Mouse (Mus musculus) midbrain, embryonic 16.5 days (tissue): ENCODE results near the gene Spata5. TPM values are rescaled to one million over a fixed set of nuclear protein-coding genes. Genes with fewer than 3 reads are reported as not detected.
"Not testable (repeated sequence)": the region's sequence is repeated elsewhere in the genome, so short reads cannot be mapped to it uniquely, and the experiment has no call there.

Experiments
- ATAC-seq: fragments of 200-750 bp; cut with Nextera tagmentation; 2 replicates; pipeline ENCODE4 v1.8.0; 2017; ENCODE audit warnings: moderate TSS enrichment
- H3K27ac ChIP-seq: fragments of 300-500 bp; sonication (generic); 2 replicates; pipeline ENCODE4 v1.5.1; 2014; ENCODE audit warnings: mild to moderate bottlenecking, low read length, mixed read lengths
- H3K27me3 ChIP-seq: fragments of 300-500 bp; sonication (generic); 2 replicates; pipeline ENCODE4 v1.6.1; 2014; ENCODE audit warnings: low read depth, low read length, mixed read lengths; ENCODE audit not compliant: control insufficient read depth, insufficient read depth
- H3K36me3 ChIP-seq: fragments of 300-500 bp; sonication (generic); 2 replicates; pipeline ENCODE4 v1.6.1; 2014; ENCODE audit warnings: mild to moderate bottlenecking, low read length, moderate library complexity, mixed read lengths; ENCODE audit not compliant: control insufficient read depth, insufficient read depth
- H3K4me1 ChIP-seq: fragments of 300-500 bp; sonication (generic); 2 replicates; pipeline ENCODE4 v1.6.1; 2014; ENCODE audit warnings: mild to moderate bottlenecking, low read length, mixed read lengths; ENCODE audit not compliant: control insufficient read depth, insufficient read depth
- H3K4me2 ChIP-seq: fragments of 300-500 bp; sonication (generic); 2 replicates; pipeline ENCODE4 v1.6.1; 2014; ENCODE audit warnings: mild to moderate bottlenecking, low read length, mixed read lengths
- H3K4me3 ChIP-seq: fragments of 300-500 bp; sonication (generic); 2 replicates; pipeline ENCODE4 v1.5.1; 2014; ENCODE audit warnings: low read depth, mild to moderate bottlenecking, low read length, moderate library complexity, mixed read lengths
- H3K9ac ChIP-seq: fragments of 300-500 bp; sonication (generic); 2 replicates; pipeline ENCODE4 v1.6.1; 2014; ENCODE audit warnings: low read depth, low read length, mixed read lengths
- H3K9me3 ChIP-seq: fragments of 300-500 bp; sonication (generic); replicated peaks from 2 replicates; pipeline ENCODE4 v1.6.1; 2014; ENCODE audit warnings: mild to moderate bottlenecking, low read length, mixed read lengths; ENCODE audit not compliant: control insufficient read depth, poor library complexity, severe bottlenecking
- WGBS: fragments of 180-500 bp; shearing (Covaris S2); extraction: QIAGEN DNeasy Blood & Tissue Kit; methylation state at CpG from one replicate; pipeline ENCODE4 v1.1.7; 2014; 5-methylcytosine and 5-hydroxymethylcytosine counted together
- polyA plus RNA-seq: library from polyadenylated mRNA; unstranded; fragments of >200 nt; fragmentation: Nextera tagmentation; extraction: Ambion mirVana; gene quantifications from 2 replicates; pipeline ENCODE4 v1.2.1, GENCODE M21; 2015

Spata5 gene
- polyA plus RNA-seq, 1 experiment from 2014 or later: 30.3 TPM

DNA sequence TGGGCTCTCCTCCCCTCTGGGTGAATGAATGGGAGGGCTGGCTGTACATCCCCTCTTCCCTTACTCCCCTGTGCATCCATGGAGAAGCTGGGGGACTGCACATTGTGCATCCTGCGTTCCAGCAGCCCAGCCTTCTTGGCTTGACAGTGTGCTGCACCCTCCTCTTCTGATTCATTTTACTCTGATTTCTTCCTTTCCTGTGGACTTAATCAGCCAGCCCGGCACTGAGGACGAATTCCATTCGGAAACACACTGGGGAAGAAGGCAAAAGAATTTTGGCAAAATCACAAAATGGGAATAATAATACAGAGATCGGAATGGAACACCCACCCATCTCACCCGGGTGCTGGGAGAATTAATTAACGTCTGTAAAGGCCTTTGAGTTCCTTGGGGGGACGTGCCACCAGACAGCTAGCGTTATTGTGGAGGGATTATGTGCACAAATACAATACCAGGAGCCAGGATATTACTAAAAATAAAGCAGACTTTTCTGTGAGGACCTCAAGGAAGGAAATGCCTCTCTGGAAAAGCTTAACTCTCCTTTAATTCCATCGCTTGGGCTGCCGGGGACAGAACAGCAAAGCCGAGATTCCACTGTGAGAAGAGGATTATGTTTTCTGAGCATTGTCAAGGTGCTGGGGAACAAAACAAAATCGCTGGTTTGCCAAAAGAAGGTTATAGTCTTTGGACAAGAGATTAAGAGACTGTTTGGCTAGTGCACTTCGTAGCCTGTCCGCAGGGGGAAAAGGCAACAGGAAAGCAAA is 166.5 kb downstream of the Spata5 start:
- H3K4me3 ChIP-seq: peak overlapping the region; percentile 22
- ATAC-seq: peak; percentile 81
- H3K4me1 ChIP-seq: peaks cover 16% of the 10 kb centered on the region
- H3K27ac ChIP-seq: peak overlapping the region; percentile 76
- WGBS: under 1% methylated on average over 15 of the region's 15 CpGs
- no peaks in the 10 kb centered on the region for H3K9me3 ChIP-seq
- H3K36me3 ChIP-seq: no peaks in the 10 kb centered on the region
- peak overlapping the region; percentile 57 for H3K4me2 ChIP-seq
- H3K27me3 ChIP-seq: 0 out of 2 replicates have a peak, but pooled peaks cover 2% of the 10 kb centered on the region
- H3K9ac ChIP-seq: peak overlapping the region; percentile 30; the same call in 1 of the 2 replicates

DNA sequence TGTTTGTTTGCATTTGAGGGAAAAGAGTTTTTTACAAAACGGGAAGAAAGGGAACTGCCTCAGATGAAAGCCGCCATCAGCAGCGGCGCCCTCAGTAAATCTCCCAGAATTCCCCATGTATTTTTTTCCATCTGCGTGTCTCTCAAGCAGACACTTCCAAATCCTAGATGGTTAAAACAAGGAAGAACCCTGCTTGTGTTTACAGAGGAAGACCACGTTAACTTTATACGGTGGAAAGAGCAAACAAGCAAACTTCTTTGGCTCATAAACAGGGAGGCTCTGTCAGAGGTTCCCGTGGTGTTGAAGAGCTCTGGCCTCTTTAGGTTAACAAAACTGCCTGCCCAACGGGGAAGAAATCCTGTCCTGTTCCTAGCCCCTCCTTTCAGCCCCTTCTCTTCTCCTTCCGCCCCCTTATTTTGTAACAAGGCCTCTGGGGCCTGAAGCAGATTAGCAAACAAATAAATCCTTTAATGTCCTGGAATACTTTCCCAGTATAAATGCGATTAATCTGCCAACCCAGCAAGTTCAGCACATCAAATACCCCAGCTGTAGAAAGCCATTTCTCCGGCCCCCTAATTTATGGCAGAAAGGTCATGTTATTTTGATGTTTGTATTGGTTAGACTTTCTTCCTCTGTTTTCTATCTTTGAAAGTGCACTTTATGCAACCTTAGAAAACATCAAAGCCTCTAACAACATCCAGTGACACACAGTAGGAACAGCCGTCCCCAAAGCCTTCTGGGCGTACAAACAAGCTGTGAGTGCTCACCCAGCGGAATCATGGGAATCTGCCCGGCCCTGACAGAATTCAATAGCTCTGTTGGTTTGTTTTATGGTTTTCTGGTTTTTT is 167.3 kb downstream of the Spata5 start:
- Histone ChIP-seq H3K4me1 (peaks cover 16% of the 10 kb centered on the region), H3K4me3 (peak overlapping the region; percentile 22), H3K9me3 (no peaks in the 10 kb centered on the region), H3K9ac (peak overlapping the region; percentile 30; the same call in 1 of the 2 replicates), H3K27me3 (0 out of 2 replicates have a peak, but pooled peaks cover 2% of the 10 kb centered on the region), H3K27ac (peak overlapping the region; percentile 76), H3K4me2 (peak overlapping the region; percentile 57), H3K36me3 (no peaks in the 10 kb centered on the region)
- peak; percentile 68 for ATAC-seq
- 10% methylated on average over 16 of the region's 16 CpGs for WGBS

DNA sequence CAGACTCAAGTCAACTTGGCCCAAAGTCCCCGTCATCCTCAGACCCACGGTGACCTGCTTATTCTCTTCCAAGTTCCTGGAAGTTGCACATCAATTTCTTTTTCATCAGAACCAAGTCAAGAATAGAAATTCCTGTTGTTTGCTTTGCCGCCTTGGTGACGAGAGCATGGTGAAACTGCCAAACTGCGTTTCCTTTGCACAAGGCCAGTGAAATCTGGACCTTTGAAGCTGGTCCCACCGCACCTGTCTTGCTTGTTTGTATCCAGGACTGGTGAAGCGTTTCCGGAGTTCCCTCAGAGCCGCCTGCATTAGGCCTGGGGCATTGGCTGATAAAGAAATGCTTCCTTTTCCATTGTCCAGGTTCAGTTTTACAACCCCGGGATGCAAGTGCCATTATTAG is 176.0 kb downstream of the Spata5 start:
- H3K9ac ChIP-seq: no peak overlapping the region
- WGBS: 58% methylated on average over 10 of the region's 10 CpGs
- 0 out of 2 replicates have a peak, but pooled peaks cover 2% of the 10 kb centered on the region for H3K27me3 ChIP-seq
- no peaks in the 10 kb centered on the region; the same call in 1 of the 2 replicates for H3K4me1 ChIP-seq
- H3K36me3 ChIP-seq: no peaks in the 10 kb centered on the region
- no peak overlapping the region for H3K27ac ChIP-seq
- no peak overlapping the region for H3K4me2 ChIP-seq
- H3K4me3 ChIP-seq: no peak overlapping the region
- ATAC-seq: no peak
- H3K9me3 ChIP-seq: no peaks in the 10 kb centered on the region

DNA sequence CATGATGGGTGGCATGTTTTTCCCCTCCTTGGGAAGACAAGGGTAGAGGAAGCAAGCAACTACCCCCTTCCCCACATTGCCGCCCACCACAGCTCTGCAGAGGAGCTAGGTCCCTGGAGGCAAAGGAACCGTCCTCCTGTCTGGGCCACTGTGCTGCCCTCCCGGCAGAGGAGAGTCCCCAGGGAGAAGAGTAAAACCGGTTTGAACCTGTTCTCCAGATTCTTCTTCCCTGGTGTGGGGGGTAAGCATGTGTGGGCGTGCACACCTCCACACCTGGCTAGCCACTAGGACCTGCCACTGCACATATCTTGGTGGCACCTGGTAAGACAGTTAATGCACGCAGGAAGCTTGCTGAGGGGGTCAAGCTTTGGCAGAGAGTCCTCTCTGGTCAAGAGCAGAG is 176.8 kb downstream of the Spata5 start:
- no peak for ATAC-seq
- Histone ChIP-seq H3K4me1 (no peaks in the 10 kb centered on the region; the same call in 1 of the 2 replicates), H3K36me3 (no peaks in the 10 kb centered on the region), H3K4me2 (no peak overlapping the region), H3K9me3 (no peaks in the 10 kb centered on the region), H3K4me3 (no peak overlapping the region), H3K27ac (no peak overlapping the region), H3K27me3 (no peaks in the 10 kb centered on the region), H3K9ac (no peak overlapping the region)
- WGBS: 72% methylated on average over 6 of the region's 6 CpGs

DNA sequence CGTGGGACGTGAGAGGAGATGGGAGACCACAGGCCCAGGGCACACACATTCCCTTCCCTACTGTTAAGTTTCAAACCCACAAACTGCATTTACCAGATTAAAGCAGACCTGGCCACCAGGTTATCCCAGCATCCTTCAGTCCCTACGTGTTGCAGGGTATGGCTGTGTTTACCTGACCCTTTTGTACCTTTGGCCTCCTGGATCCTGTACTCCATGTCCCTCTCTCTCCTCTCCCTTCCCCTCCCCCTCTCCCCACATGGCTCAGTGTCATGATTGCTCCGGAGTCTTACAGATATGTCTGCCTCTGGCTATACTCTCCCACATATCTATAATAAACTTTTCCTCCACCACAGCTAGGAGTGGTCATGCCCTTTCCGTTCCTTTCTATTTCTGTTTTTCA is 177.5 kb downstream of the Spata5 start:
- Histone ChIP-seq H3K36me3 (no peaks in the 10 kb centered on the region), H3K4me3 (no peak overlapping the region), H3K27me3 (no peaks in the 10 kb centered on the region), H3K4me2 (no peak overlapping the region), H3K27ac (no peak overlapping the region), H3K4me1 (no peaks in the 10 kb centered on the region; the same call in 1 of the 2 replicates), H3K9ac (no peak overlapping the region), H3K9me3 (no peaks in the 10 kb centered on the region)
- 86% methylated on average over 5 of the region's 5 CpGs for WGBS
- no peak for ATAC-seq

DNA sequence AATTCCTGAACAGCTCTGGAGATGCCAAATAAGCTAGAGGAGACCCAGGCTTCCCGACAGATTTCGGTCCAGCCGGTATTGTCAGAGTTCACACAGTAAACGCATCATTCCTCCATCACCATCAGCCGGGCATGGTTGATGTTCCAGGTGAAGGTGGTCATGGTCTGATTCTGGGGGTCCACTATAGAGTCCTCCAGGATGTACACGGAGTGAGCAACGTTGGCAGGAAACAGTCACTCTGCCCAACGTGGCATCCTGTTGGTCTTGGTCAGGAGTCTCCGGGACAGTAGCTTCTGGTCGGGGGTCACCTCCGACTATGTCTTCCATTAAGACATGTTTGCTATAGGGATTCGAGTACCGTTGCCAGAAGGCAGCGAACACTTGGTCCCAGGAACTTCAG is 179.9 kb downstream of the Spata5 start:
- not testable (repeated sequence) for H3K27me3 ChIP-seq, H3K27ac ChIP-seq, H3K4me3 ChIP-seq, H3K36me3 ChIP-seq, H3K4me1 ChIP-seq, ATAC-seq, H3K9me3 ChIP-seq, H3K9ac ChIP-seq, H3K4me2 ChIP-seq
- WGBS: 98% methylated on average over 14 of the region's 14 CpGs

DNA sequence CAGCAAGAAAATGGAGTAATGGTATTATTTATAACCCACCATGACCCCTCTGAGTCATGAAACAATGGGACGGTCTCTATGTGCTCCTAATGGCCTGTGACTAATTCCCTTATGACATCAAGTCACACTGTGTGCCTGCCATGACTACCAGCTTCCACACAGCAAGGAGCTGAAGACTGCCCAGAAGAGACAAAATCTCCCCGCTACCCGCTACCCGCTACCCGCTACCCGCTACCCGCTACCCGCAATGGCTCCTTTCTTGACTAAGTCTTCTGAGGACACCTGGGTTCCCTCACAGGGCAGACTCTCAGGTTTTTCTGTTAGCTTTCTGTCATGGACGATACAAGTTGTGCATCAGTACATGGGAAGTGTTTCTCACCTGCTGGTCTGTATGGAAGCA is 182.7 kb downstream of the Spata5 start:
- H3K36me3 ChIP-seq: no peaks in the 10 kb centered on the region
- no peak overlapping the region for H3K9ac ChIP-seq
- peaks cover 11% of the 10 kb centered on the region for H3K4me1 ChIP-seq
- WGBS: 98% methylated on average over 9 of the region's 9 CpGs
- no peak for ATAC-seq
- no peak overlapping the region for H3K4me2 ChIP-seq
- H3K27me3 ChIP-seq: no peaks in the 10 kb centered on the region
- no peak overlapping the region for H3K4me3 ChIP-seq
- H3K9me3 ChIP-seq: no peaks in the 10 kb centered on the region
- no peak overlapping the region for H3K27ac ChIP-seq

DNA sequence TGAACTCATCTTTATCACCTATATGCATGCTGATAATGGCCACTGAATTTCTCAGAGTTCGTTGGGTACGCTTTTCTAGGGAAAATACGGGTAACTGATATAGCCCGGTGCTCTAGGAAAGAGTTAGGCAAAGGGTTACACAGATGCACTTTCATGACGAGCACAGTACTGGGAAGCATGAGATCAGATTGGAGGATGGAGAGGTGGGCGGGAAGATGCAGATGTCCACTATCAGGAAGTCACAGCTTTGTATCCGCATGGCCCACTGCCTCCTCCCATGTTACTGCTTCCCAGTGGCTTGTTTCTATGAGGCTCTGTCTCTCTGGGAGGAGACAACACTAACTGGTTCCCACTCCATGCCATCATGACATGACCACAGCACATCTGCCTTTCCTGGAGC is 183.2 kb downstream of the Spata5 start:
- Histone ChIP-seq H3K27ac (no peak overlapping the region), H3K9ac (no peak overlapping the region), H3K4me2 (no peak overlapping the region), H3K36me3 (no peaks in the 10 kb centered on the region), H3K4me1 (peaks cover 11% of the 10 kb centered on the region), H3K27me3 (no peaks in the 10 kb centered on the region), H3K4me3 (no peak overlapping the region), H3K9me3 (no peaks in the 10 kb centered on the region)
- WGBS: 94% methylated on average over 7 of the region's 7 CpGs
- no peak for ATAC-seq

DNA sequence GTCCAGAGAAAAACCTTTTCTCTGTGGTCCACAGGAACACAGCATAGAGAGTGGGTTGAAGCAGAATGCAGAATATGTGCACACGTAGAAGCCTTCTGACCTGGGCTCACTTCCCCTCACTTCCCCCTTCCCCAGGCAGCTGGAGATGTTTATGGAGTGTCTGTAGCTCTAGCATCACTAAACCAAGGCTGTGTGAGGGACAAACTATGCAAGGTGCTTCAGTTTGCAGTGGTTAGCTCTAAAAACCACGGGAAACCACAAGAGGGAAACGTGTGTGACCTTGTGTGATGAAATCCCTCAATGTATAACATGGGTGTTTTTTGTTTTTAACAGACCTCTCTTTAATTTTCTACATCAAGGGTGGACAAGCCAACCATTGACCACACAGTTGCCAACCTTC is 183.8 kb downstream of the Spata5 start:
- Histone ChIP-seq H3K4me3 (no peak overlapping the region), H3K27ac (no peak overlapping the region), H3K27me3 (no peaks in the 10 kb centered on the region), H3K36me3 (no peaks in the 10 kb centered on the region), H3K9me3 (no peaks in the 10 kb centered on the region), H3K4me2 (no peak overlapping the region), H3K4me1 (peaks cover 11% of the 10 kb centered on the region), H3K9ac (no peak overlapping the region)
- 89% methylated on average over 3 of the region's 3 CpGs for WGBS
- ATAC-seq: no peak
